Mouse (Mus musculus) spleen, adult 12 weeks (tissue): ENCODE data around the gene Epha2.

ENCODE experiments used
- DNase-seq: peaks from one replicate; pipeline ENCODE4 v3.0.0; 2022; ENCODE audit warnings: low spot score

Gene Epha2

GRCm38 (mm10) chr4:141280471-141280870 lies 20.6 kb upstream of the Epha2 start:
- DNase-seq, result no peak

GRCm38 (mm10) chr4:141281153-141281552 lies 19.9 kb upstream of the Epha2 start:
- no peak for DNase-seq

DNA sequence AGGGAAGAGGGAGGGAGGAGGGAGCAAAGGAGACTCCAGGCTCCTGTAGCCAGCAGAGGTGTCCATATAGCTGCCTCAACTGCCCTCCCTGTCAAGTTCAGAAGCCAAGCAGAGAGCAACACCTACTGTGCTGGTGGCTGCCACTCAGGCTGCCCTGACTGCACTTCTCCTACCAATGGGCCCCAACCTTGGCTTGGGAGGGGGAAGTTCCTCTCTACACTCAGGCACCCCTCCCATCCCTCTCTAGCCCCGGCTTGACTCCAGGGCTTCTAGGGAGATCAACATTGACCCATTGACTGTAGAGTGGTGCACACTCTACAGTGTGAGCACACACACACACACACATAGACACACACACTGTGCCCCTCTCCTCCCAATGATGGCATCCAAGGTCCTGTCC lies 19.5 kb upstream of the Epha2 start:
- no peak for DNase-seq

DNA sequence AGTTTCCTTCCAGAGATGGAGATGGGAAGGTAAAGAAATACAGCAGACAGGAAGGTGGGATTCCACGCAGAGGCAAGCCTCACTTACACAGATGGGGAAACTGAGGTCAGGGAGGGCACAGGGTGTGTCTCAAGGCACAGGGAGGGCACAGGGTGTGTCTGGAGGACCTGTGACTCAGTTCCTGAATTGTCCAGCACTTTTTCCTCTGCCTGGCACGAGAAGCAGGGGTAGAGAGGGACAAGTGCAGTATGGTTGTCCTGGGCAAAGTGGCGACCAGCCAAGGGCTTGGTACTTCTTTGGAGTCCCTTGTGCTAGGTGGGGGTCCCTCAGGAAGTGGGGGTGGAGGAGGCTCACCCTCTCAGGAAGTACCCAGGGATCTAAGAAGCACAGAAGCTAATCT lies 19.0 kb upstream of the Epha2 start:
- no peak for DNase-seq

DNA sequence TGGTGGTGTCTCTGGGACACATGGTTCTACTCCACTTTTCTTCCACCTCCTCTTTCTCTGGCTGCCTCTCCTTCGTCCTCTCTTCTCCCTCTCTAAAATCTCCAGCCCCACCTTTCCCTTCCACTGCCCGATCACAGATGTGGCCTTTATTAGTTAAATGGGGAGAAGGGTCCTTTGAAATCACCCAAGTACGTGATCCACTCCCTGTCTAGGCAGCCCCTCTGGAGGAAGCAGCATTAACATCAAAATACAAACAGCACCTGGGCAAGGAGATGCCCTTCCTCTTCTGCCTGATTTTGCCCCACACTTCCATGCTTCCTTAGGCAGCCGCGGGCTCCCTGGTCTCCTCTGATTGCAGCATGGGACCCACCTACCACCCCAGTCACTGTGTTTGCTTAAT lies 18.4 kb upstream of the Epha2 start:
- DNase-seq, result no peak

GRCm38 (mm10) chr4:141283176-141283878 lies 17.7 kb upstream of the Epha2 start:
- DNase-seq, result no peak

DNA sequence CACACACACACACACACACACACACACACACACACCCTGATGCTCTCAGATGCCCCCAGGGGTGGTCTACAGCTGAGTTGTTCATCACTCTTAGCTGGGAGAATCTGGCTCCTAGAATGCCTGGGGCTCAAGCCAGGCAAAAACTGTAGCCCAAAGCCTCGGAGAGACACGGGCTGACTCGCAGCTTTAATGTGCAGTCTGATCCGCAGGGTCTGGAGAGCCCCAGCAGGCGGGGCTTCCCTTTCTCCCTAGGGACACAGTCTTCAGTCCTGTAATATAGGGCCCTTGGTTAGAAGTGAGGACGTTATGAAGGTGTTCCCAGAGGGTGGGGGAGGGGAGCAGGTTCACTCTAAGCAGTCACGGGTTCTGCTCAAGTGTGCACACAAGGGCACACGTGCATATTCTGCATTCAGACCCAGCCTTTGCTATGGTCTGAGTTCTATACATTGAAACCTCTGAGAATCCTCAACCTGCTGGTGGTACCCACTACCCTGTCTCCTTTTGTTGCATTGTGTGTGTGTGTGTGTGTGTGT lies 17.1 kb upstream of the Epha2 start:
- DNase-seq, result no peak

DNA sequence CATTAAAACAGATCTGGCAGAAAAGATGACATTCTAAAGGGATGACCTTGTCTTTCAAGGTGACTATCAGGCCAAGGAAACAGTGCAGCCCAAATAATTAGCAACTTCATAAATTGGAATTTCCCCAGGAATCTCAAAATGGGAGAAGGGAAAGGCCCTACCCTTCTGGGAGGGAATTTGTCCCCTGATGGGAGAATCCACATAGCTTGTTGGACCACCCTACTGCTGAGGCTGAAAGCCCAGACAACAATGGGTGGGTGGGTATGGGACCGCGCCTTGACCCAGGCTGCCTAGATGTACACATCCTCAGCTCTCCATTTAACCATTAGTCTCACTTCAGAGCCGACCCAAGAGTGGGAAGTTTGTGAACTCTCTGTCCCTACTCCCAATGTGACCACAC lies 16.6 kb upstream of the Epha2 start:
- no peak for DNase-seq

- DNase-seq, result no peak
These were observed 15.9 kb upstream of the Epha2 start for GRCm38 (mm10) chr4:141285128-141285527.

DNA sequence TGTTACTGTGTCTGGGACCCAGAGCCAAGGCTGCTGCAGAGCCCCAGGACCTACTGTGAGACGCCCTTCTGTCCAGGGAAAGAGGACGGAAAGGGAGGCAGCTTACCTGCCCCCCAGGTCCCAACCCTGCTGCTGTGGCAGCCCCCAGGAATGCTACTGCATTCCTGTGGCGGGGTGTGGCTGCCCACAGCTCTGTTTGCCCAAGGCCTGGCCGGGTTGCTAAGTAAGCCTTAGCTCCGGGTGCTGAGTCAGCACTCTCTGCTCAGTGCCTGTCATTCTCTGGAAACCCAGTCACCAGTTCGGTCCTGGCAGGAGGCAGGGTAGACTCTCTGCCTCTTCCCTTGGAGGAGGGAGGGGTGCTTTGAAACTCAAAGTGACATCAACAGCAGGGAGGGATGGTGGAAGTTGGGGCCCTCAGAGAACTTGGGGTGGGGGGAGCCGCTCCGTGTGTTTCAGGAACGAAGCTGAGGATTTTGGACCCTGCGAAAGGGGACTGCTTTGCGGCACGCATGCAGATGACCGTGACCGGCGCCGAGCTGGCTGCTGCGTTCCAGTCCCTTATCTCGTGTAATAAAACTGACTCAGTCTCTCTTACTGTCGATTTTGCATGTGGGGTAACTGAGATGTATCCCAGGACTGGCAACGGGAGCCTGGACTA lies 14.1 kb upstream of the Epha2 start:
- no peak for DNase-seq

- no peak for DNase-seq
These were observed 13.5 kb upstream of the Epha2 start for GRCm38 (mm10) chr4:141287518-141288004.

DNA sequence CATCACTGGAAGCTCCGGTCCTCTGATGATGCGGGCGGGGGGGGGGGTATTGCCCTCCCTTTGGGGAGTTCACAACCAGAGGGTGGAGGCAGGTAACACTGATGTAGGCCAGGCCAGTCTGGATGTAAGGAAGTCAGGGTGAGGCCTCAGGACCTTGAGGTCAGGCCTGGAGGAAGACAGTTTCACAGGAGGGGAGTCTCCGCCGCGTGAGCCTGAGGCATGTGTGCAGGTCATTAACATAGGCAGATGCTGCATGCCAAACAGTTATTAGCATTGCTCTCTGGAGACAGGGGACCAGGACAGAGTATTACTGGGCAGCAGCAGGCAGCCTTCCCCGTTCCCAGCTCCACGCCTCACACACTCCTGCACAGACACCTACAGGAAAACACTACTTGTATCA lies 12.9 kb upstream of the Epha2 start:
- no peak for DNase-seq

GRCm38 (mm10) chr4:141291571-141292375 lies 9.3 kb upstream of the Epha2 start:
- DNase-seq, result no peak

GRCm38 (mm10) chr4:141295774-141296186 lies 5.3 kb upstream of the Epha2 start:
- no peak for DNase-seq

DNA sequence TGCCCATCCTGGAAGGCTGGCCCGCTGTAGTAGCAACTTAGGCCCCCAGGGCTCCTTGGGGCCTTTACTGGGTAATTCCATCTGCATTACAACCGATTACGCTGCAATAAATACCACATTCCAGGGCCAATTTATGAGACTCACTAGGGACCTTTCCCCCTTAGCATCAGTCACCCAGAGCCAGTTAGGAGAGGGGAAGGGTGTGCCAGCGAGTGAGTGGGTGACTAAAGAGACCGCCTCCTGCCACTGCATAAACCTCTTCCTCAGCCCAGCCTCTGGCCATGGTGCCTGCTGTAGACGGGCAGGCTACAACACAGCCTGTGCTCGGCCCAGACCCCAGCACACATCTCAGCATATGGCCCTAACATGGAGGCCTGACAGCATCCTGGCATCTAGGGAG lies 3.1 kb upstream of the Epha2 start:
- no peak for DNase-seq

DNA sequence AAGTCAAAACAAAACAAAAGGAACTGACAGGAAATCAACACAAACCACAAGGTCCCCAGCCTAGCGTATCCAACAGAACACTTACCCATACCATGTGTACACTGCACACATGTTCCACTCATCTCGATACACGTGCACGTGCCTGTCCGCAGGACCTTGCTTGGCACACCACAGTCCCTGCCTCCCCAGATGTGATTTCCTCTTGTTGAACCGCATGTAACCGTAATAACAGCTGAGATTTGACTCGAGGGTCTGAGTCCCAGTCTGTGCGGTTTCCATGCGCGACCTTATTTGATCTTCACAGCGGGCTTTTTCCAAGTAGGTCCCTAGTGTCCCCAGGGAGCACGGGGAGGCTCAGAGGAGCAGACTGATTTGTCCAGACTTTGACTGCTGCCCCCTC lies 1.7 kb upstream of the Epha2 start:
- no peak for DNase-seq

DNA sequence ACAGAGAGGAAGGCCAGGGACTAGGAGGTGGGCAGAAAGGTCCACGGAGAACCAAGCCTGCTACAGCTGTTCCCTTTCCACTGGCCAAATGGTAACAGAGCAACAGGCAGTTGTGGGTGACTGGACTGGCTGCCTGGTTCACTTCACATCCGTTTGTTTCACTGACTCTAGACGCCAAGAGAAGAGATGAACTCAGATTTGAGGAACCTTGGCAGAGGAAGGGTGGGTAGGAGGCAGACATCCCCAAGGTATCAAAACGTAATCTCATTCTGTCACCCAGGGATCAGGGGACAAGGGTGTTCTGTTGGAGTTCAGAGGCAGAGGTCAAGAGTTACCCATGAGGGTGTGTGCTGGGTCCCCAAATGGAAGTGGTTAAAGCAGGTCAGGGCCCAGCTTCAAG lies 844 bp upstream of the Epha2 start:
- DNase-seq, result no peak

GRCm38 (mm10) chr4:141301591-141302427 lies 769 bp downstream of the Epha2 start:
- DNase-seq, result no peak

DNA sequence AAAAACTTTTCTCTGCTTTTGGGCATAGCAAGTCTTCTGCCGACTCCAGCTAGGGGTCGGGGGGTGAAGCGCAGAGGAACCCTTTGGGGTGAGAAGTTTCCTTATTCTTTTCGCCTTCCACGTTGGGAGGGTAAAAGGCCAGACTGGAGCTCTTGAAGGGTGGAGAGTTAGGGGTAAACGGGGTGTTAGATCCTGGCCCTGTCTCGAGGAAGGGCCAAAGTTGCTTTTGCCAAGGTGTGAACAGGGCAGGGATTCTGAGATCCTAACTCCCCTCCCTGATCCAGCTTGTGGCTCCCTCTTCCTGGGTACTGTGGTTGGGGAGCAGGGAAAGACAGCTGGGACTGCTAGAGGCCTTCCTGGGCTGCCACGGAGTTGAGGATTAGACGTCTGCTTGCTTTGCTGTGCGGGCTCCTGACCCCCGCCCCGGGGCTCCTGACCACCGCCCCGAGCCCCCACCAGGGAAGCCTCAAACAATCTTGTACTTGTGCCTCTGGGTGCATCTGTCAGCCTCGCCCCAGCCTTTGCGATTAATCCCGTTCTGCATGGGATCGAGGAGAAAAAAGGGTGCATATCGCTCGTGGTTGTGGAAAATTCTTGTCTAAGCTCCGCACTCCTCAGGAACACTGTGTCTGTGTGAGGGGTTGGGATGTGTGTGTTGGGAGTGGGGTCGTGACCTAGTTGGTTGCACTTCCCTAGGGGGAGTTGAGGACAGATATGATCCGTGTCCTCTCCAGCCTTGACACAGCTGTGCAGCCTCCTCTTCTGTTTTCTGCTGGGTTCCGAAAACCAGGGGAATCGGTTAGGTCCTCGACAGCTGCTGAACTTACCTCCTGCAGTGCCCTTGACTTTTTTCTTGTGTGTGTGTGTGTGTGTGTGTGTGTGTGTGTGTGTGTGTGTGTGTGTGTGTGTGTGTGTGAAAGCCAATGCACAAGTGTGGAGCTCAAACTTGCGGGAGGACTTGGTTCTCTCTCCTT lies 1.7 kb downstream of the Epha2 start:
- DNase-seq, result no peak

DNA sequence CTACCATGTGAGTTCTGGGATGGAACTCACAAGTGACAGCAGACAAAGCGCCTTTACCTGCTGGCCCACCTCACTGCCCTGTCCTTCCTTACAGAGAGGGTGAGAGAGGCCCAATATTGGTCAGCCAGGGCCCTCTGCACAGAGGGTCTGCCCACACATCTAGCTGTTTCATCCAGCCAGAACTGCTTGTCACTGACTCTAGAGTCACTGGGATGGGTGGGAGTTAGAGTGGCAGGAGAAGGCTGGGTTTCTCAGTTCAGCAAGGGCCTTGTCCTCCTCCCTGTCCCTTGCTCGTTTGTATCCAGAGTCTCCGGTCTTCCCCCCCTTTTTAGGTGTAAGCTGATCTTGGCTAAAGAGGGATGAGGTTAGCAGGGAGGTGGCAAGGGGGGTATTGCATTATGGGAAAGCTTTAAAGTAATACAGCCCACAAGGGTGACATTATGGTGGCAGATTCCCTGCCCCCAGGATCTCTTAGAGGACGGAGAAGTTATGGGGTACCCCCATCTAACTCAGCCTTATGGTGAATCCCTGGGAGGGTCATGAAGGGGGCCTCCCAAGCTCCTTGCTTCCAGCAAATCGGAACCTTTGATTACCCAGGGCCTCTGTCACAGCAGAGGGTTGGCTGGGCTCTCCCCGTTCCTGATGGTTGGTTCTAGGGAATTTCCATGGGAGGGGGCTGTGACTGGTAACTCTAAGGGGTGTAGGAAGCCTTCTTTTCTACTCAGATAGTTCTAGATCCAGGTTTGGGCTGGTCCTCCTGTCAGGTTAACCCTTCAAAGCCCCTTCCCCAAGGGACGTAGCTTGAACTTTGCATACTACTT lies 2.6 kb downstream of the Epha2 start:
- DNase-seq, result no peak
